Mouse (Mus musculus): ENCODE data around the gene Zfp108. TPM values are rescaled to one million over a fixed set of nuclear protein-coding genes. Genes with fewer than 3 reads are reported as not detected.

Gene Zfp108
- total RNA-seq (2014; rRNA removed) (9.1 and 13.0 TPM in 2 replicates), polyA plus RNA-seq (2015; fragmentation: Nextera tagmentation; extraction: Ambion mirVana) (1.9 and 3.1 TPM in 2 replicates)

DNA sequence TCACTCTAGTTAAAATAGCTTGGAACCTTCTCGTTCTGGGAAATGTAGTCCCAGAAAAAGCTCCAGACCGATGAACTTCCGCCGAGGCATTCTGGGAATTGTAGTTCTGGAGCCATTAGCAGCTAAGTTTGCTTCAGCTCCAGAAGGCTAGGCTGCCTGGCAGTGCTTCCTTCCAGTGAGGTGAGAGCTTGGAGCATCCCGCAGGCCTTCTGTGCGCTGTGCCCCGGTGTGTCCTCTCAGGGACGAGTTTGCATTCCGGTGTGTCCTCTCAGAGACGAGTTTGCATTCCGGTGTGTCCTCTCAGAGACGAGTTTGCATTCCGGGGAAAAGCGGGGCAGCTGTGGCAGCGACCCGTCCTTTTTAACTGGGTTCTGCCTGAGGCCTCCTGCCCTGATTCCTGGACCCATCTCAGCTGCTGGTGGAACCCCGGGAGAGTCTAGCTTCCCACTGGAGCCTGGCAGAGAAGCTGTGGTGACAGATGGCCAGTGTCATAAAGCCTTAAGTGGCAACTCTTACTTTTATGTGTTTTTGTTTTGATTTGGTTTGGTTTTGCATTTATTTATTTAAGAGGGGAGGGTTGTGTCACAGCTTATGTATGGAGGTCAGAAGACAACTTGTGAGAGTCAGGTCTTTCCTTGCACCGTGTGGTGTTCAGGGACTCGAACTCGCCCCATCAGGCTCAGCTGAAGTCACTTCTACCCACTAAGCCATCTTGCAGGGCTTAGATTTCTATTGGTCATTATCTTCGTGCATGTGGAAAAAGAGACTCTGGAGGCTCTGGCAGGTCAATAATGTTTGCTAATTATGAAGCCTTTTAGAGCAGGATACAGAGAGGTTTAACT is at the start of gene Zfp108:
Gene Zfp108, plus strand, starts transcription at position 162 of the 842 bp plus-strand sequence.
- H3K9ac ChIP-seq = peak within 1 kb of the TSS; percentile 64
- ATAC-seq (peak; percentile 96), DNase-seq (peak; percentile 89)
- peak within 1 kb of the TSS; percentile 71 for H3K4me2 ChIP-seq (ENCODE audit: low read depth)
- H3K4me3 ChIP-seq (ENCODE audit: low read depth, low read length) = peak within 1 kb of the TSS; percentile 53
- TF ChIP-seq CTCF (IDR thresholded peaks at IDR 0.05; ENCODE audit: low read depth) = no peak
- H3K27me3 ChIP-seq (ENCODE audit: insufficient read depth, low read length) = no peaks in the 10 kb centered on the region
- H3K36me3 ChIP-seq (ENCODE audit: insufficient read depth) = no peaks in the 10 kb centered on the region
- 18% methylated on average over 21 of the region's 21 CpGs for WGBS
- H3K9me3 ChIP-seq (ENCODE audit: low read length) = no peaks in the 10 kb centered on the region
- peak within 1 kb of the TSS; percentile 54 for H3K27ac ChIP-seq (ENCODE audit: low read depth, low read length)
- peaks cover 14% of the 10 kb centered on the region for H3K4me1 ChIP-seq (ENCODE audit: insufficient read depth)

DNA sequence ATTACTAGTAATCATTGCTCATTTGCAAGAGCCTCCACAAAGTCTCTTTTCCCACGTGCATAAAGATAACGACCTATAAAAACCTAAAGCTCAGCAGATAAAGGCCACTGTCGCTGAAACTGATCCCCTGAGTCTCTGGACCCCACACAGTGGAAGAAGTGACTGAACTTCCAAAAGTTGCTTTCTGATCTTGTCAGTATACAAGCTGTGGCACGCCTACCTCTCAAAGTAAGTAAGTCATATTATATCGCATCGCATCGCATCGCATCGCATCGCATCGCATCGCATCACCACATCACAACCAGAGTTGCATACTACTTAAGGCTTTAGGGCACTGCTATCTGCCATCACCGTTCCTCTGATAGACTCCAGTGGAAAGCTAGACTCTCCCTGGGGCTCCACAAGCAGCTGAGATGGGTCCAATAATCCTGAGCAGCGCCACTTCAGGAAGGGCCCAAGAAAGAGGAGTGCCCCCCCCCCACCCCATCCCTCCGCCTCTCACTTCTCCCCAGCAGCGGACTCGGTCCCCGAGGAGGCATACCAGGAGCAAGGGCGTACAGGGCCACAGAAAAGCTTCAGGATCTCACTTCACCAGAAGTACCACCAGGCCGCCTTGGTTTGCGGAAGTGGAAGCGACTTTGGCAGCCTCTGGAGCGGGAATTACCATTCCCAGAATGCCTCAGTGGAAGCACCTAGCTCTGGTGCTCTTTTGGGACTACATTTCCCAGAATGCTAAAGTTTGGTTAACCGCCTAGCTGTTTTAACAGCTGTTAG is 46.9 kb upstream of the Zfp108 start:
- peak; percentile 88 for DNase-seq
- H3K4me2 ChIP-seq (ENCODE audit: low read depth) = peak overlapping the region; percentile 67
- peak; percentile 96 for ATAC-seq
- peaks cover 8% of the 10 kb centered on the region for H3K36me3 ChIP-seq (ENCODE audit: insufficient read depth)
- TF ChIP-seq CTCF (IDR thresholded peaks at IDR 0.05; ENCODE audit: low read depth) = peak; percentile 26
- WGBS = 10% methylated on average over 24 of the region's 24 CpGs
- H3K9me3 ChIP-seq (ENCODE audit: low read length) = no peaks in the 10 kb centered on the region
- H3K27ac ChIP-seq (ENCODE audit: low read depth, low read length) = peak overlapping the region; percentile 71
- peaks cover 3% of the 10 kb centered on the region; the same call in 1 of the 2 replicates for H3K4me1 ChIP-seq (ENCODE audit: insufficient read depth)
- peak overlapping the region; percentile 63 for H3K4me3 ChIP-seq (ENCODE audit: low read depth, low read length)
- H3K9ac ChIP-seq = peak overlapping the region; percentile 73
- H3K27me3 ChIP-seq (ENCODE audit: insufficient read depth, low read length) = no peaks in the 10 kb centered on the region

GRCm38 (mm10) chr7:24208282-24208886 is 46.2 kb upstream of the Zfp108 start:
- H3K4me3 ChIP-seq (ENCODE audit: low read depth, low read length) = peak overlapping the region; percentile 63
- no peak overlapping the region for H3K27ac ChIP-seq (ENCODE audit: low read depth, low read length)
- H3K27me3 ChIP-seq (ENCODE audit: insufficient read depth, low read length) = no peaks in the 10 kb centered on the region
- H3K9me3 ChIP-seq (ENCODE audit: low read length) = no peaks in the 10 kb centered on the region
- no peak overlapping the region for H3K9ac ChIP-seq
- H3K4me2 ChIP-seq (ENCODE audit: low read depth) = peak overlapping the region; percentile 67
- ATAC-seq (no peak; the same call in 1 of the 2 replicates), DNase-seq (no peak)
- H3K36me3 ChIP-seq (ENCODE audit: insufficient read depth) = peaks cover 5% of the 10 kb centered on the region; the same call in 1 of the 2 replicates
- no peak for TF ChIP-seq CTCF (IDR thresholded peaks at IDR 0.05; ENCODE audit: low read depth)
- H3K4me1 ChIP-seq (ENCODE audit: insufficient read depth) = peaks cover 3% of the 10 kb centered on the region; the same call in 1 of the 2 replicates
- WGBS = 59% methylated on average over 7 of the region's 7 CpGs

DNA sequence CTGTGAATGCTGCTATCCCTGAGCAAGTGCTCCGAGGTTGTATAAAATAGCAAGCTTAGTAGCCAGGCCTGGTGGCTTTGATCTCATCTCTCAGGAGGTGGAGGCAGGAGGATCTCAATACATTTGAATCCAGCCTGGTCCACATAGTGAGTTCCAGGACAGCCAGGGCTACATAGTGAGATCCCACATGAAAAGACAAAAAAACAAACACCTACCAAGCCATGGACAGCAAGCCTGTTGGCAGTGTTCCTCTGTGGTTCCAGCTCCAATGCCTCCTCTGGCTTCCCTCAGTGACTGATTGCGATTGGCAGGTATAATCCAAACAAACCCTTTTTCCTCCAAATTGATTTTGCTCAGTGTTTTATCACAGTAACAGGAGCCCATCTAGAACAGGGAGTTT is 44.3 kb upstream of the Zfp108 start:
- WGBS = 79% methylated on average over 2 of the region's 2 CpGs
- Histone ChIP-seq H3K4me1 (ENCODE audit: insufficient read depth) (peaks cover 3% of the 10 kb centered on the region; the same call in 1 of the 2 replicates), H3K36me3 (ENCODE audit: insufficient read depth) (0 out of 2 replicates have a peak, but pooled peaks cover 5% of the 10 kb centered on the region), H3K4me2 (ENCODE audit: low read depth) (no peak overlapping the region), H3K27ac (ENCODE audit: low read depth, low read length) (no peak overlapping the region), H3K9me3 (ENCODE audit: low read length) (no peaks in the 10 kb centered on the region), H3K9ac (no peak overlapping the region), H3K27me3 (ENCODE audit: insufficient read depth, low read length) (no peaks in the 10 kb centered on the region), H3K4me3 (ENCODE audit: low read depth, low read length) (no peak overlapping the region)
- ATAC-seq = no peak
- DNase-seq = no peak
- no peak for TF ChIP-seq CTCF (IDR thresholded peaks at IDR 0.05; ENCODE audit: low read depth)

DNA sequence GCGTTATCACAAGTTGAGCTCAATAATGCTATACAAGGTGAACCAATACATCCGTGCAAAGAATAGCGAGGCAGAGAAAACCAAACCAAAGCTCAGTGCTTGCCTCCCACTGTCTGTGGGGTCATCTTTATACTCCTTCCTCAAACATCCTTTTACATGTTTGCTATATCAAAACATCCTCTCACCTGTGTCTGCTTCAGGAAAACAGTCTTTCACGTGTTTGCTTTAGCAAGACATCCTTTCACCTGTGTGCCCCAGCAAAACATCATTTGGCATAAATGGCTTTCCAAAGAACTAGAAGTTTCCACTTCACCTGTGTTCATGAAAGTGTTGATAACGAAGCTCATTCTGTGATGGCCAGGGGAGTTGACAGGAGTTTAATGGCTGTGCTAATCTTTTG is 43.3 kb upstream of the Zfp108 start, which contains the start of gene Zfp111:
Gene Zfp111, minus strand, starts transcription at position 101 of the 400 bp plus-strand sequence.
- Histone ChIP-seq H3K36me3 (ENCODE audit: insufficient read depth) (no peaks in the 10 kb centered on the region), H3K4me2 (ENCODE audit: low read depth) (no peak within 1 kb of the TSS), H3K4me3 (ENCODE audit: low read depth, low read length) (no peak within 1 kb of the TSS), H3K4me1 (ENCODE audit: insufficient read depth) (peaks cover 3% of the 10 kb centered on the region; the same call in 1 of the 2 replicates), H3K9me3 (ENCODE audit: low read length) (0 out of 2 replicates have a peak, but pooled peaks cover under 1% of the 10 kb centered on the region), H3K9ac (no peak within 1 kb of the TSS), H3K27ac (ENCODE audit: low read depth, low read length) (no peak within 1 kb of the TSS), H3K27me3 (ENCODE audit: insufficient read depth, low read length) (no peaks in the 10 kb centered on the region; the same call in 1 of the 2 replicates)
- TF ChIP-seq CTCF (IDR thresholded peaks at IDR 0.05; ENCODE audit: low read depth) = no peak
- 77% methylated on average over 5 of the region's 5 CpGs for WGBS
- no peak for DNase-seq
- no peak for ATAC-seq

DNA sequence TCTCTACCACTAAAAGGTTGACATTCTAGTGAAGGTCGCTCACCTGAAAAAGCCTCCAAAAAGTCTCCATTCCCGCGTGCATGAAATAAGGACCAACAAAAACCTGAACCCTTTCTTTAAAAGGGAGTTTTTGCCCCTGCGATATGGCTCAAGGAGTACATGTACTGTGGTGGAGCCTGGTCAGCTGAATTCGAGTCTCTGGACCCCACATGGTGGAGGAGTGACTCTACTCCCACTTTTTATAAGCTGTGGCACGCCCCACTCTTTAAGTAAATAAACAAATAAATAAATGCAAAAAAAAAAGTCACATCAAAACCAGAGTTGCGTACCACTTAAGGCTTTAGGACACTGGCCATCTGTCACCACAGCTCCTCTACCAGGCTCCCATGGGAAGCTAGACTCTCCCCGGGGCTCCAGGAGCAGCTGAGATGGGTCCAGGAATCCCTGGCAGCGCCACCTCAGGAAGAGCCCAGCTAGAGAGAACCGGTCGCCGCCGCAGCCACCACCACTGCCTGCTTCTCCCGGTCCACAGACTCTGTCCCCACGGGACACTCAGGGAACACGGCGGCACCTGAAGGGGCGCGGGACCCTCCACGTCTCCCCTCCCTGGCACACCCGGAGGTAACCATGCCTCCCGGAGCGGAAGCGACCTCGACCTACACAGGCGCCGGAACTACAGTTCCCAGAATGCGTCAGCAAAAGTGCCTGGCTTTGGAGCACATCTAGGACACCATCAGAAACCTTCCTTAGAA is 17.4 kb upstream of the Zfp108 start, which contains the start of gene Zfp109:
Gene Zfp109, minus strand, starts transcription at position 521 of the 752 bp plus-strand sequence.
- H3K27ac ChIP-seq (ENCODE audit: low read depth, low read length) = no peak within 1 kb of the TSS
- ATAC-seq (peak; percentile 97), DNase-seq (peak; percentile 79)
- peak within 1 kb of the TSS; percentile 73 for H3K9ac ChIP-seq
- H3K9me3 ChIP-seq (ENCODE audit: low read length) = no peaks in the 10 kb centered on the region
- 6% methylated on average over 28 of the region's 28 CpGs for WGBS
- TF ChIP-seq CTCF (IDR thresholded peaks at IDR 0.05; ENCODE audit: low read depth) = peak; percentile 28; the same call in 1 of the 2 replicates
- peak within 1 kb of the TSS; percentile 80 for H3K4me3 ChIP-seq (ENCODE audit: low read depth, low read length)
- peaks cover 5% of the 10 kb centered on the region; the same call in 1 of the 2 replicates for H3K4me1 ChIP-seq (ENCODE audit: insufficient read depth)
- H3K4me2 ChIP-seq (ENCODE audit: low read depth) = peak within 1 kb of the TSS; percentile 60
- H3K36me3 ChIP-seq (ENCODE audit: insufficient read depth) = peaks cover 10% of the 10 kb centered on the region
- no peaks in the 10 kb centered on the region for H3K27me3 ChIP-seq (ENCODE audit: insufficient read depth, low read length)

All from forebrain, postnatal 0 days (tissue).